Mouse (Mus musculus) heart, embryonic 10.5 days (tissue): ENCODE results near the gene Lgals7. TPM values are rescaled to one million over a fixed set of nuclear protein-coding genes. Genes with fewer than 3 reads are reported as not detected.
"Not testable (repeated sequence)": the region's sequence is repeated elsewhere in the genome, so short reads cannot be mapped to it uniquely, and the experiment has no call there.

ENCODE experiments used
- DNase-seq: peaks from one replicate; pipeline ENCODE4 v3.0.0-alpha.2; 2017; ENCODE audit warnings: low spot score
- H3K27ac ChIP-seq: fragments of 300-500 bp; sonication (generic); 2 replicates; pipeline ENCODE4 v1.5.1; 2016; ENCODE audit warnings: mild to moderate bottlenecking
- H3K27me3 ChIP-seq: fragments of 300-500 bp; sonication (generic); 2 replicates; pipeline ENCODE4 v1.6.1; 2016; ENCODE audit warnings: mild to moderate bottlenecking; ENCODE audit not compliant: poor library complexity, insufficient read depth, severe bottlenecking
- H3K36me3 ChIP-seq: fragments of 300-500 bp; sonication (generic); 2 replicates; pipeline ENCODE4 v1.6.1; 2016; ENCODE audit warnings: mild to moderate bottlenecking, moderate library complexity
- H3K4me1 ChIP-seq: fragments of 300-500 bp; sonication (generic); 2 replicates; pipeline ENCODE4 v1.6.1; 2016; ENCODE audit warnings: mild to moderate bottlenecking
- H3K4me3 ChIP-seq: fragments of 300-500 bp; sonication (generic); 2 replicates; pipeline ENCODE4 v1.5.1; 2016; ENCODE audit warnings: mild to moderate bottlenecking, moderate library complexity
- H3K9me3 ChIP-seq: fragments of 300-500 bp; sonication (generic); 2 replicates; pipeline ENCODE4 v1.6.1; 2016; ENCODE audit warnings: mild to moderate bottlenecking, moderate library complexity
- WGBS: fragments of 180-500 bp; shearing (Covaris S2); methylation state at CpG from one replicate; pipeline ENCODE4 v1.1.7; 2016; 5-methylcytosine and 5-hydroxymethylcytosine counted together
- polyA plus RNA-seq: library from polyadenylated mRNA; unstranded; fragments of >200 nt; fragmentation: Nextera tagmentation; extraction: Ambion mirVana; gene quantifications from 2 replicates; pipeline ENCODE4 v1.2.1, GENCODE M21; 2016

Gene Lgals7
- polyA plus RNA-seq, 1 experiment from 2014 or later = 0.24 TPM

- 24% methylated on average over 23 of the region's 23 CpGs for WGBS
- Histone ChIP-seq H3K27ac (peak overlapping the region; percentile 72), H3K4me3 (peak overlapping the region; percentile 42; the same call in 1 of the 2 replicates), H3K4me1 (peaks cover 31% of the 10 kb centered on the region)
- H3K36me3 ChIP-seq, H3K9me3 ChIP-seq, H3K27me3 ChIP-seq, DNase-seq: not testable (repeated sequence)
These were observed 4.1 kb downstream of the Lgals7 start for GRCm38 (mm10) chr7:28867508-28868340.

- H3K27me3 ChIP-seq = no peaks in the 10 kb centered on the region
- no peaks in the 10 kb centered on the region for H3K9me3 ChIP-seq
- no peak overlapping the region for H3K27ac ChIP-seq
- no peaks in the 10 kb centered on the region for H3K36me3 ChIP-seq
- H3K4me1 ChIP-seq = peaks cover 13% of the 10 kb centered on the region
- no peak overlapping the region for H3K4me3 ChIP-seq
- DNase-seq = no peak
- WGBS = 87% methylated on average over 24 of the region's 24 CpGs
These were observed 7.4 kb downstream of the Lgals7 start for GRCm38 (mm10) chr7:28870901-28871664.

- Histone ChIP-seq H3K27me3 (no peaks in the 10 kb centered on the region), H3K4me1 (peaks cover 5% of the 10 kb centered on the region; the same call in 1 of the 2 replicates), H3K36me3 (no peaks in the 10 kb centered on the region), H3K9me3 (no peaks in the 10 kb centered on the region), H3K27ac (no peak overlapping the region), H3K4me3 (no peak overlapping the region)
- WGBS = 69% methylated on average over 2 of the region's 2 CpGs
- no peak for DNase-seq
These were observed 10.9 kb downstream of the Lgals7 start for GRCm38 (mm10) chr7:28874565-28874964.

- Histone ChIP-seq H3K4me1 (peaks cover 10% of the 10 kb centered on the region; the same call in 1 of the 2 replicates), H3K9me3 (no peaks in the 10 kb centered on the region), H3K36me3 (no peaks in the 10 kb centered on the region), H3K4me3 (no peak overlapping the region), H3K27ac (no peak overlapping the region), H3K27me3 (peaks cover 5% of the 10 kb centered on the region; the same call in 1 of the 2 replicates)
- WGBS = 74% methylated on average over 4 of the region's 4 CpGs
- no peak for DNase-seq
These were observed 12.4 kb downstream of the Lgals7 start for GRCm38 (mm10) chr7:28876099-28876498.

GRCm38 (mm10) chr7:28877155-28877554, 13.5 kb downstream of the Lgals7 start:
- H3K9me3 ChIP-seq = no peaks in the 10 kb centered on the region
- no peak overlapping the region for H3K27ac ChIP-seq
- no peaks in the 10 kb centered on the region for H3K36me3 ChIP-seq
- DNase-seq = no peak
- no peak overlapping the region for H3K4me3 ChIP-seq
- 71% methylated on average over 7 of the region's 7 CpGs for WGBS
- H3K27me3 ChIP-seq = peaks cover 11% of the 10 kb centered on the region; the same call in 1 of the 2 replicates
- H3K4me1 ChIP-seq = peaks cover 10% of the 10 kb centered on the region; the same call in 1 of the 2 replicates

- Histone ChIP-seq H3K36me3 (no peaks in the 10 kb centered on the region), H3K4me3 (no peak overlapping the region), H3K27ac (no peak overlapping the region), H3K27me3 (peaks cover 11% of the 10 kb centered on the region; the same call in 1 of the 2 replicates), H3K4me1 (peaks cover 10% of the 10 kb centered on the region; the same call in 1 of the 2 replicates), H3K9me3 (no peaks in the 10 kb centered on the region)
- 69% methylated on average over 4 of the region's 4 CpGs for WGBS
- DNase-seq = no peak
These were observed 14.2 kb downstream of the Lgals7 start for GRCm38 (mm10) chr7:28877856-28878255.

GRCm38 (mm10) chr7:28879606-28880005, 16.0 kb downstream of the Lgals7 start:
- 63% methylated on average over 7 of the region's 7 CpGs for WGBS
- Histone ChIP-seq H3K27me3 (peaks cover 11% of the 10 kb centered on the region; the same call in 1 of the 2 replicates), H3K36me3 (no peaks in the 10 kb centered on the region), H3K4me1 (peaks cover 10% of the 10 kb centered on the region; the same call in 1 of the 2 replicates), H3K27ac (no peak overlapping the region), H3K9me3 (no peaks in the 10 kb centered on the region), H3K4me3 (no peak overlapping the region)
- DNase-seq = no peak

- H3K36me3 ChIP-seq = no peaks in the 10 kb centered on the region
- H3K4me1 ChIP-seq = peaks cover 10% of the 10 kb centered on the region; the same call in 1 of the 2 replicates
- WGBS = 75% methylated on average over 10 of the region's 10 CpGs
- H3K27me3 ChIP-seq = peaks cover 16% of the 10 kb centered on the region; the same call in 1 of the 2 replicates
- no peak for DNase-seq
- no peak overlapping the region for H3K4me3 ChIP-seq
- H3K9me3 ChIP-seq = no peaks in the 10 kb centered on the region
- H3K27ac ChIP-seq = no peak overlapping the region
These were observed 16.9 kb downstream of the Lgals7 start for GRCm38 (mm10) chr7:28880554-28880953.

GRCm38 (mm10) chr7:28881199-28881598, 17.5 kb downstream of the Lgals7 start, which contains the start of gene Capn12:
Gene Capn12 (plus strand): TSS chr7:28881422.
- no peak within 1 kb of the TSS for H3K4me3 ChIP-seq
- peaks cover 5% of the 10 kb centered on the region; the same call in 1 of the 2 replicates for H3K4me1 ChIP-seq
- no peaks in the 10 kb centered on the region for H3K9me3 ChIP-seq
- 40% methylated on average over 13 of the region's 13 CpGs for WGBS
- H3K36me3 ChIP-seq = no peaks in the 10 kb centered on the region
- no peak within 1 kb of the TSS for H3K27ac ChIP-seq
- no peak for DNase-seq
- H3K27me3 ChIP-seq = peaks cover 22% of the 10 kb centered on the region

GRCm38 (mm10) chr7:28883039-28883438, 19.4 kb downstream of the Lgals7 start:
- no peak overlapping the region for H3K27ac ChIP-seq
- 0 out of 2 replicates have a peak, but pooled peaks cover 4% of the 10 kb centered on the region for H3K4me1 ChIP-seq
- DNase-seq = no peak
- H3K4me3 ChIP-seq = no peak overlapping the region
- peaks cover 41% of the 10 kb centered on the region for H3K27me3 ChIP-seq
- 76% methylated on average over 11 of the region's 11 CpGs for WGBS
- H3K36me3 ChIP-seq = no peaks in the 10 kb centered on the region
- no peaks in the 10 kb centered on the region for H3K9me3 ChIP-seq

- DNase-seq, H3K36me3 ChIP-seq, H3K9me3 ChIP-seq, H3K27ac ChIP-seq, H3K4me3 ChIP-seq, H3K4me1 ChIP-seq: not testable (repeated sequence)
- H3K27me3 ChIP-seq = peaks cover 47% of the 10 kb centered on the region
- 91% methylated on average over 3 of the region's 4 CpGs for WGBS
These were observed 20.1 kb downstream of the Lgals7 start for GRCm38 (mm10) chr7:28883704-28884103.

- H3K27ac ChIP-seq = no peak overlapping the region
- peaks cover 19% of the 10 kb centered on the region for H3K4me1 ChIP-seq
- DNase-seq = no peak
- peaks cover 20% of the 10 kb centered on the region for H3K36me3 ChIP-seq
- no peaks in the 10 kb centered on the region for H3K9me3 ChIP-seq
- WGBS = 13% methylated on average over 14 of the region's 14 CpGs
- peaks cover 61% of the 10 kb centered on the region for H3K27me3 ChIP-seq
- 0 out of 2 replicates have a peak overlapping the region, but pooled peaks have one; percentile 2 for H3K4me3 ChIP-seq
These were observed 22.8 kb downstream of the Lgals7 start for GRCm38 (mm10) chr7:28886486-28886885.
